Mouse (Mus musculus) mouse embryonic stem cell (cell line): ENCODE measurements around the gene Tbc1d4.
"Not testable (repeated sequence)": the region's sequence is repeated elsewhere in the genome, so short reads cannot be mapped to it uniquely, and the experiment has no call there.

ENCODE experiments used
- in situ Hi-C, 2 experiments: fragments of 300-500 bp; cut with MboI; formaldehyde crosslinking; loops; 1 replicate in 1 of 2; 3 replicates in 1 of 2; pipeline ENCODE4 v1.14.3; 2019 to 2020; ENCODE audit warnings: low sequenced_read_pairs in 2 of 2, low pct_unique_long_range_greater_than_20kb in 1 of 2, mixed read lengths in 1 of 2; ENCODE audit not compliant: unreplicated experiment in 1 of 2

Tbc1d4 gene

DNA sequence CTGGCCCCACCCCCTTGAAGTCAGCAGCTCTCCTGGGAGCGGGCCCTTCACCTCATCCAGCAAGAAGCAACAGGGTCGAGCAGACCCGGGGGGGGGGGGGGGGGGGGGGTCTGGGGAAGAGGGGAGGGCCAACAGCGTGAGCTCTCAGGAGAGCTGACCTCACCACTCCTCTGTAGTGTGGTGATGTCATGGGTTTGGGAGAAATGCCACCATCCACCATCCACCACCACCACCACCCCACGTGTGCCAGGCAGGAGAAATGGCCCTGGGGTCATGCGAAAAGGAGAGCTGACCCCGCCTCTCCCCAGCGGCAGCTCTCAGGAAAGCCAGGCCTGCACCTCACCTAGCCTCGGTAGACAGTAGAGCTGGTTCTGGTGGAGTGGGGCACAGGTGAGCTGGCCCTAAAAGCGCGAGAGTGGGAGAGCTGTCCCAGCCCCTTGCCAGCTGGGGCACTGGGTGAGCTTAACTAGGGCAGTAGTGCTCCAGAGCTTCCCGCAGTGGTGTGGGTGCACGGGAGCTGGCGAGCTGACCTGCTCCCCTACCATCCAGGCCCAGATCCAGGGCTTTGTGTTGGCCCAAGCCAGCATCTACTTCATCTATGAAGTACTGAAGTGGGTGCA is 11.8 kb downstream of the Tbc1d4 start:
- in situ Hi-C loops: no loop called here

- in situ Hi-C loops: no loop called here
Measured at GRCm38 (mm10) chr14:101596691-101597090, 12.3 kb downstream of the Tbc1d4 start.

DNA sequence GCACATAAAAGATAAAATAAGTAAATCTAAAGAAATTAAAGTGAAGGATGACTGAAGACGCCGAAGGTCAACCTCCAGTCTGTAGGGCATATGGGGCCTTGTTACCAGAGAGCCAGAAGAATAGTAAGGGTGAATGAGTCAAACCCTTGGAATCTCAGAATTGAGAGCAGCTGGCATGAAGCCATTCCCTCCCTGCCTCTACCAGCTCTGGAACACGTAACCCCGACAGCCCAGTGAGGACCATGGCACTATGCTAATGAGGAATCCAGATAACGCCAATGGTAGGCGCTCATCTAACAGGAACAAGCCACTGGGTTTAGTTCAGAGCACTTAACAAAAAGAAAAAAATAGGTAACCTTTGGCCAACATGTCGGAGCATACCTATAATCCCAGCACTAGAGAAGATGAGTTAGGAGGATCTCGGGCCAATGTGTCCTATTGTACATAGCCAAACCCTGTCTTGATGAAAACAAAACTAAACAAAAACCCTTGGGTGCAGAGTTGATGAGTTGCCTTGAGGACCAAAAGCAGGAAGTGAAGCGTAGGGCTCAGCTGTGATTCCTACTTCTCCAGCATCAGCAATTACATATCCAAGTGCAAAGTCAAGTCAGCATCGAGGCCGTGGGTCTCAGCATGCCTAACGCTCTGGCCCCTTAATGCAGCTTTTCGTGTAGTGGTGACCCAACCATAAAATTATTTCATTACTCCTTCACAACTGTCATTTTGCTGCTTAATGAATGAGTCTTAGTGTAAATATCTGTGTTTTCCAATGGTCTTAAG is 13.5 kb downstream of the Tbc1d4 start:
- in situ Hi-C loops: no loop called here

- in situ Hi-C loops: no loop called here
Measured at GRCm38 (mm10) chr14:101594001-101594400, 15.0 kb downstream of the Tbc1d4 start.

- in situ Hi-C loops: no loop called here
Measured at GRCm38 (mm10) chr14:101593340-101593739, 15.7 kb downstream of the Tbc1d4 start.

DNA sequence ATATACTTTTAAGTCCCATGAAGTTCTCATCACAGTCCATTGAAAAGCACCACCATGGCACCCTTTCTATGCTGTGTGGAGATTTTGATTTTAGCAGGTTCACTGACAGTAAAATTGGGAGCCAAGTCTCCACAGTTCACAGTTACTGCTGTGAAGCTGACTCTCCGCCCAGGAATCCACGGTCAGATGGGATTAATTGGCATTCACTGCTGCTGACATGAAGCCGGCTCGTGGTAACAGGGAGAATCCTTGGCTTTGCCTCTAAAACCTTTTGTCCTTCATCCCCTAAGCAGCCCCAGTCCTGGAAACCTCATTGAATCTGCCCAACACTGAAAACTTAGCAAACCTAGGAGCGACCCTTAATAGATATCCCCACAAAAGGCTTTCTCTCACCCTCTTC is 17.9 kb downstream of the Tbc1d4 start:
- in situ Hi-C loops: no loop called here

DNA sequence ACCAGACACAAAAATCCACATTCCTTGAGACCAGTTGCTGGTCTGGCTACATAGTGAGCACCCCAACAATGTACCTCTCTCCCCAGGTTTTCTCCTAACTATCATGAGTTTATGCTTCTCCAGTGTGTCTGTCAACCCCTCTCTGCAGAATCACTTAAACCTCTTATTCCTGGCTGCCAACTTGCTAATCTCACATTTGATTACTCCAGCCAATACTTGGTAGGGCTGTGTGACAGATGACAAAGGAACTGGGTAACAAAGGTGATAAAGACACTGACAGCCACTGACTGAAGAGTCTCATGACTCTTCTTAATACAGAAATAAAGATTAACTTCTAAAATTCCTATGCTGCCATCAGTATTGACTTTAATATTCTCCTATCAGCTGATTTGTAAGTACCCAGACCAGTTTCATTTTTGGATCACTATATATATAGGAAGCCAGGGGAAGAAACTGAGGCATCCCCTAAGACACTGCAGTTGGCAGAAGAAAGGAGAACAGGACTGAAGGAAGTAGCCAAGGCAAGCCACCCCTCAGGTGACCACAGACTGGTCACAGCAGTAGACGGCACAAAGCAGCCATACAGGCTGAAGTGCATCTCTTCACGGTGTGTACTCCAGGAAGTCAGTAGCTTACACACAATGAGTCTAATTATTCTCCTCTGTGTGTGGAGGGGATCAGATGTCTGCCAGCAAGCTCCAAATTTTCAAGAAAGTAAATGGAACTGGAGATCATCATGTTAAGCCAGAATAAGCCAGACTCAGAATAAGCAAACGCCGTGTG is 20.6 kb downstream of the Tbc1d4 start:
- in situ Hi-C loops: not testable (repeated sequence)

DNA sequence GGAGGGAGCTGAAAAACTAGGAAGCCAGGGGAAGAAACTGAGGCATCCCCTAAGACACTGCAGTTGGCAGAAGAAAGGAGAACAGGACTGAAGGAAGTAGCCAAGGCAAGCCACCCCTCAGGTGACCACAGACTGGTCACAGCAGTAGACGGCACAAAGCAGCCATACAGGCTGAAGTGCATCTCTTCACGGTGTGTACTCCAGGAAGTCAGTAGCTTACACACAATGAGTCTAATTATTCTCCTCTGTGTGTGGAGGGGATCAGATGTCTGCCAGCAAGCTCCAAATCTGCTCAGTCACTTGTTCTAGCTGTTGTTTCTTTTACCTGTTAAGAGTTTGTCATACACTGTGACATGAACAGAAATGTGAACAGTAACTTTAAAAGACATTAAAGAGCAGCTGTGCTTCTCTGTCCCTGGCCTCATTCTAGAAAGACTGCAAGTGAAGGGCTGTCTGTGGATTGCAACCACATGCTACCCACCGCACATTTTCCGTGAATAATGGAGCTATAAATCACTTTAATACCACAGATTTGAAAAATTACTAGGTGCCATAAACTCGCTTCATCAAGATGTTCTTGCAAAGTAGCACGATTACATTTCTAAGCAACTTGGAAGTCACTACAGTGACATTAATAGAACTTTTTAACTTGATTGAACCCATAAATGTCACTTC is 21.5 kb downstream of the Tbc1d4 start:
- in situ Hi-C loops: not testable (repeated sequence)

GRCm38 (mm10) chr14:101586096-101586495 is 22.9 kb downstream of the Tbc1d4 start:
- in situ Hi-C loops: no loop called here

- in situ Hi-C loops: no loop called here
Measured at GRCm38 (mm10) chr14:101575651-101576050, 33.3 kb downstream of the Tbc1d4 start.

DNA sequence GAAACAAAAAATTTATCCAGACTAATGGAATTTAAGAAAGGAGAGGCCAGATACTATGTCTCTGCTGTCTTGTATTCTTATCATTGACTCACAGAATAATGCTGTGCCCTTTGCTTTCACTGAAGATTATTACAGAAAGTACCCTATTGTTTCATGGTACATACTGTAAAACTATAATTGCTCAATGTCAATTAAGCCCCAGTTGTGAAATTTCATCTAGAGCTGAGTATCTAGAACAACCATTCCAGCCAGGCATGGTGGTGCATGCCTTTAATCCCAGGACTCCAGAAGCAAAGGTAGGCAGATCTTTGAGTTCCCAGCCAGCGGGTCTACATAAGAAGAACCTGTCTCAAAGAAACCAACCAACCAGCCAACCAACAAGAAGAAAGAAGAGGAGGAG is 34.5 kb downstream of the Tbc1d4 start:
- in situ Hi-C loops: no loop called here

- in situ Hi-C loops: no loop called here
Measured at GRCm38 (mm10) chr14:101573107-101573614, 35.8 kb downstream of the Tbc1d4 start.

DNA sequence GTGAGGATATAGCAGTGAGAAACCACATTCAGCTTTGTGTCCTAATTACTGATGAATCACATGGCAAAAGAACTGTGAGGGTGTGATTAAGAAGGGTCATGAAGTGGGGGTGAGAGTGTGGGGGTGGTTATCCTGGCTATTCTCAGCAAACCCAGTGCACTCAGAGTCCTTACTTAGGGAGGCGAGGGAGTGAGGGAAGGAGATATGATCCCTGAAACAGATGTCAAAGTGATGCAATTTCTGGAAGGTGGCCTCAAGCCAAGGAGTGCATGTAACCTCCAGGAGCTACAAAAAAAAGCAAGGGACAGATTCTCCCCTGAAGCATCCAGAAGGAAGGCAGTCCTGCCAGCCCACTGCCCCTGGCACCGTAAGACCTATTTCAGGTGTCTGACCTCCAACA is 40.2 kb downstream of the Tbc1d4 start:
- in situ Hi-C loops: no loop called here

DNA sequence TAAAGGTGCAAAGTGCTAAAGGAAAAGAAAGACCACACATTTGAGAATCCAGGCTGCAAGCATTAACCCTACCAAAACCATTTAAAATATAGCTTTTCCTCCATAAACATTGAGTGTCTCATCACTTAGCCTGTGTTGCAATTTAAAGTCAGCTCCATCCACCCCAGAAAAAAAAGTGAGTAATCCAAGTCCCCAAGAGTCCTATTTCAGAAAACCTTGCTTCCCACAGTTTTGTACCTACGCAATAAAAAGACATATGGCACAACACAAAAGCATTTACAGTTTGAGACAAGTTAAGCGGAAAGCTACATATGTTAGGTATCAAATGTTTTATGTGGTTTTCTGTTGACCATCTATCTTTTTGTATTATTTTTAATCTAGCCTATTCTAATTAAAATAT is 42.3 kb downstream of the Tbc1d4 start:
- in situ Hi-C loops: no loop called here

DNA sequence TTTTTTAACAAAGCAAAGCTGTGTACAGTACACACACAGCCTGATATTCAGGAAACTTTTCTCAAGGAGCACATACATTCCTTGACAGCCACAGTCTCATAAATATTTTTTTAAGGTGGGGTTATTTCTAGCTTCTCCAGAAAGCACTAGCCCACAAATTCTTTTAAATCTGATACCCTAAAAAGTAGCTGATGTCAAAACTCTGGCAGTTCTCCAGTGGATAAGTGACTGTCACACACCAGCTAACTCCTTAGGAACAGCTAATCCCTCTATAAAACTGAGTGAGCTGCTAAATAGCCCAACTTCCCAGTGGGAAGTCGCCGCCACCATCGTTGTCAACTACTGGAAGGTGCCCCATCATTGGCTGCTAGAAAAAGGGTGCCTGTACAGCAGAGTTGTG is 43.3 kb downstream of the Tbc1d4 start:
- in situ Hi-C loops: no loop called here

- in situ Hi-C loops: no loop called here
Measured at GRCm38 (mm10) chr14:101561251-101561701, 47.7 kb downstream of the Tbc1d4 start.

- in situ Hi-C loops: no loop called here
Measured at GRCm38 (mm10) chr14:101559446-101559845, 49.5 kb downstream of the Tbc1d4 start.

DNA sequence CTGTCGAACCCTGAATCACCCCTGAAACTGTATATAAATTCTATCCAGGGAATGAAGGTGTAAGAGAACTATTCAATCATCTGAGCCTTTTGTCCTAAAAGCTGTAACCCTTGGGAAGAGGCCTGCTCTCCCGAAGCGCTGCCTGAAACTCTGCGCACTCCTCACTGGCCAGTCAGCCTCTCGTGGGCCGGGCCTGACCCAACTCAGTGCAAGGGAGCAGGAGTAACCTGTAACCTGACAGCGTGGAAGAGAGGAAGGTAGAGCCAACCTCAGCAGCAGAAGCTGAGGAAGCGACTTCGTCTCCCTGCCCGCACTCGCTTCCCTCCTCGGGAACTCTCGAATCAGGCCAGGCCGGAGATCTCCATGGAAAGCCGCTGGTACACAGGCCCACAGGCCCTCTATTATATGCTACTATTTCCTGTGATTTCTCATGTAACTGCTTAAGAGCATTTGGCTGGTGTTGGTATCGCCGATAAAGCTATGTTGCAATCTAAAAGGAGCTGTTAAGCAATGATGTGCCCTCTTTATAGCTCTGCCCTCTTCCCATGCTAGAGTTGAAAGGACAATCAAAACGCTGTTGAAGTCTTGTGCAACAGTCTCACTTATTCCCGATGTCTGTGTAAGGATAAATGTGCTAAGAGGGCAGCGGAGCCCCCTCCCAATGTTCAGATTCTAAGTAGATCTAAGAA is 60.0 kb downstream of the Tbc1d4 start:
- in situ Hi-C loops: no loop called here
